Mouse (Mus musculus) layer of hippocampus, postnatal 10 days (tissue): ENCODE results near the gene Olfr221. TPM values are rescaled to one million over a fixed set of nuclear protein-coding genes. Genes with fewer than 3 reads are reported as not detected.

Experiments used
- DNase-seq, 2 experiments: peaks; one replicate each; pipeline ENCODE4 v3.0.0; 2021; ENCODE audit warnings: low spot score in 2 of 2
- total RNA-seq, 2 experiments: library from RNA; stranded (reverse); gene quantifications; 2 replicates each; pipeline ENCODE4 v1.2.3; 2021

Gene Olfr221
- total RNA-seq, 2 experiments from 2014 or later, result not detected

DNA sequence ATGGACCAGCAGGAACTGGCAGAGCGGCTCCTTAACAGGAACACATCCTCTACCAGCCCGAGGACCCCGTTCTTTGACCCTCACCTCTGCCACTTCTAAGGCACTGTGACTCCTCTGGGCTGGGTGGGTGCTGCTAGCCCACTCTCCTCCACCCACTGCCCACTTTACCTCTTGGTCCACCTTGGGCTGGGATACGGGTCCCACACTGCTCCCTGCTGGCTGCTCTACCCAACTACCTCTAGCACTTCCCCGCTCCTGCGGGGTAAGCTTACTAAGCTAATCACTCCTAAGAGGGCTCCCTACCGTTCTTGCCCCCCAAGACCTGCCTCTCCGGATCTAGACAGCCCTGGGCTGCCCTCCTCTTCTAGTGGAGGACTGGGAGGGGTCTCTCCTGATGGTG is 36.0 kb downstream of the Olfr221 start:
- DNase-seq, result peak in 1 of 2 experiments; percentile 47

DNA sequence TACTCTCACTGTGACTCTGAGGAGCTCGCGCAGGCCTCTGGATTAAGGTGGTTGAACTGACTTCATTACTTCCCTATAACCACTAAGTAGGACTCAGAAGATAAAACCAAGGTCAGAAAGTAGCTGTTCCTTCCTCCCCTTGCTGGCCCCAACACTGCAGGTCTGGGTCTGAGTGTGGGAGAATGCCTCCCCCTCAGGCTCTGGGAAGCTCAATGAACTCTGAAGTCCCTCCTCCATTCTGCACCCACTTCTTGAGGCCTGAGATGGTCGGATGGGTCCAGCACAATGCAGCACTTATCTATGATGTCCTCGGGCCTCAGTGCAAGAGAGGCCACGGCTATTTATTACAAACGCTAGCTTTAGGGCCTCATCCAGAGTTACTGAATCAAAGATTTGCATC is 36.6 kb downstream of the Olfr221 start:
- DNase-seq, result no peak

DNA sequence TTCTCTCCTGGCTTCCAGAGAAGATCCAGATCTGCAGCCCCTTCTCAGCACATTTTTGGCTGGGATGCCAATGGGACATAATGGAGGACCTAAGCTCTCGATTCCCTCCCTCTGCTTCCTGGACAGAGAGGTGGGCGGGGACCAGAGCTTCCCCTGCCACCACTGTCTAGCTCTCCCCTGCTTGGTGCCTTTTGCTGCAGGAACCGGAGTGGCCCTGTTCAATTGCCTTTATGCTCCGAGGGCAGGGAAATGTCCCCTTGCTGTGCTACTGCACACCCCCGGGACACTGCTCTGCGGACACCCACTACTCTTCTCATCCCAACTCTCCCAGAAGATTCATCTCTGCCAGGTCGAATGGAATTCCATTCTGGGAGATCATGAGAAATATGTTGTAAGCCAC is 37.1 kb downstream of the Olfr221 start:
- DNase-seq, result no peak

GRCm38 (mm10) chr14:52003981-52004495 is 38.2 kb downstream of the Olfr221 start:
- peak; percentile 60 to 78 for DNase-seq

- DNase-seq, result no peak
Observed at GRCm38 (mm10) chr14:51997483-51997882, 44.8 kb downstream of the Olfr221 start.

DNA sequence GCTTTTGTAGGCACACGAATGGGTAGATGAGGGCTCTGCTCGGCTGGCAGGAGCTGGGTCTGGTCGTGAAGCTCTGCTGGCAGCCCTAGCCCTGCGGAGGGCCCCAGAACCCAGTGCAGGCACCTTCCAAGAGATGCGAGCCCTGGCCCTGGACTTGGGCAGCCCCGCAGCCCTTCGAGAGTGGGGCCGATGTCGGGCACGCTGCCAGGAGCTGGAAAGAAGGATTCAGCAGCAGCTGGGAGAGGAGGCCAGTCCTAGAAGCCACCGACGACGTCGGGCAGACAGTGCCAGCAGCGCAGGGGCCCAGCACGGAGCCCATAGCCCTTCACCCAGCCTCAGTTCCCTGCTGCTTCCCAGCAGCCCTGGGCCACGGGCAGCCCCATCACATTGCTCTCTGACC is 45.4 kb downstream of the Olfr221 start:
- DNase-seq, result peak in 1 of 2 experiments; percentile 47

GRCm38 (mm10) chr14:51996231-51996841 is 45.9 kb downstream of the Olfr221 start:
- DNase-seq, result no peak

DNA sequence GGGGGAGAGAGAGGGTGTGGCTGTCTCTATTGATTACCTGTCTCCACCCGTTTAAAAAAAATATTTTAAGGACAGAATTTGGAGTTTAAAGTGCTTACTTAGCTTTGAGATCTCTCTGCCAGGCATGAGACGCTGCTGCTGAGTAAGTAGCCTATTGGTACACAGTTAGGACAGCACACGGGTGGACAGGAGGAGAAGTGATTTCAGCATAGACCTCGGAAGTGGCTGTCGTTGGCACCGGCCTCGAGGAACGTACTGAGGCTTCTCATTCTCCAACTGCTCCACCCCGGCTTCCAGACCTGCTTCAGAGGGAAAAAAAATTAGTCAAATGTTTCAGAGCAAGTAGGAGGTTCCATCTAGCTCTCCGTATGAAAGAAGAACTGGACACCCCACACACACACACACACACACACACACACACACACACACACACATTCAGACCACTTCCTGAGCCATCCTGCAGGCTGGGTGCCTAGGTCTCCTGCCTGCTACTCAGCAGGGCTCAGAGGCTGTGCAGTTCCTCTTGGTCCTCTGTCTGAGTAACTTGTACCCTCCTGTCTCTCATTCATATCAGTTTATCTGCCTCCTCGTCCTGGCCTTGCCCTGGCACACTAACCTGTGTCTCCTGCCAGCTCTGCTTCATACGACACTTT is 46.9 kb downstream of the Olfr221 start:
- DNase-seq, result no peak

DNA sequence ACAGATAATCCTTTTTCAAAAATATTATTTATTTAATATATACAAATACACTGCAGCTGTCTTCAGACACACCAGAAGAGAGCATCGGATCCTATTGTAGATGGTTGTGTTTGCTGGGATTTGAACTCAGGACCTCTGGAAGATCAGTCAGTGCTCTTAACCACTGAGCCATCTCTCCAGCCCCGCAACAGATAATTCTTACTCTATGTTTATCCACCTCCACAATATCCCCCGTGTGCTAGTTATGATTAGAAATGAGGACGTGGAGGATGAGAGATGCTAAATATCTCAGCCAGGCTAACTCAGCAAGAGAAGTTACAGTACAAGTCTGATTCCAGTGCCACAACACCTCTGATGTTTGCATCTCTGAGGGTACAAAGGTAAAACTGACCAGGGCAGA is 47.8 kb downstream of the Olfr221 start:
- no peak for DNase-seq

GRCm38 (mm10) chr14:51989461-51989970 is 52.7 kb downstream of the Olfr221 start:
- DNase-seq, result no peak

- DNase-seq, result no peak
Observed at GRCm38 (mm10) chr14:51988731-51989130, 53.5 kb downstream of the Olfr221 start.

DNA sequence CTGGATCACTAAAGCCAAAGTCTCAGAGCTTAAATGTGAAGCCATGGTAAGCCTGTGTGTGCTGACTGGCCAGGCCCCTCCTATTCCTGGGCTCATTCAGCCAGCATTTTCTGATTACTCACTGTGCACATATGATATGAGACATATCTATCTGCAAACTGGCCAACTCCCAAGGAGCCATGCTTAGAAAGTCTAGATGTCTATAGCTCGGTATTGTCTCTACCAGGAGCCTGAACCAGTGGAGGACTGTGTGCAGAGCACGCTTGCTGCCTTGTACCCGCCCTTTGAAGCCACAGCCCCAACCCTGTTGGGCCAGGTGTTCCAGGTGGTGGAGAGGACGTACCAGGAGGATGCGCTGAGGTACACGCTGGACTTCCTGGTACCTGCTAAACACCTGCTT is 55.1 kb downstream of the Olfr221 start:
- DNase-seq, result no peak

- DNase-seq, result no peak
Observed at GRCm38 (mm10) chr14:51986153-51986505, 56.1 kb downstream of the Olfr221 start.

DNA sequence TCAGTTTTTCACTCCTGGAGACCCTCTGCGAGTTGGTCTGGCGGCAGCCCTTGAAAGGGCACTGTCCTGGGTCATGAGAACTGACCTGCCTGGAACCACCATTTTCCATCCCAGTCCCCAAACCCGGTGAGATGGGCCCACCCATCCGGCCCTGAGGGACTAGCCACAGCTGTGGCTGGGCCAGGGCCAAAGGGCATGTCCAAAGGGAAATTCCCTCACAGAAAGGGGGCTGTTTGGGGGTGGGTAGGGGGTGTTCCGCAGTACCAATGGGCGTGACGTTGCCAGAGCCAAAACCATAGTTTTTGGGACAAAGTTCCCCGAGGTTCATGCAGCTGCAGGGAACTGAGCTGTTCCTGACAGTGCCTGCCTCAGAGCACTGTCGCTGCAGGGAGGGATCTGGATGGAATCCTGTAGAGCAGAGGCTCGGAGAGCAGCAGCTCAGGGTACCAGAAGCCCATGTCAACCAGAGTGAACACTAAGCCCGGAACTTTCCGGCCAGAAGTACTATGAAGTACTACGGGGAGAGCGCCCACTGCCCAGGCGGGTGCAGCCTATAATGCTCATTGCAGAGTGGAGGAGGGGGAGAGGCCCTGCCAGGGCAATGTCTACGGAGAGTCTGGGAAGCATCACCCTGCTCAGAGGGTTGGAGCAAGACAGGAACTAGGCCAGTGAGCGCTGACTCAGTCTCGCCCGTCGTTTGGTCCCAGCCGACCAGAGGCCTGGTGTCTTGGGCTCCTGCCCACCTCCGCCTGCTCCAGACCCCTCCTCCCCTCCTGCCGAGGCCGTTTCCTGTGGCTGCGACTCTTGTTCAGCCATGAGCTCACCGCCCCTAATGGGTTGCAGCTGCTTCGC is 56.7 kb downstream of the Olfr221 start:
- DNase-seq, result peak; percentile 74 to 81

GRCm38 (mm10) chr14:51984247-51985231 is 57.7 kb downstream of the Olfr221 start, which contains the start of gene Arhgef40:
TSS of gene Arhgef40 (plus strand) at chr14:51984719.
- peak; percentile 81 to 88 for DNase-seq

Other genes with a start within 250 kb of the Olfr221 start
- not detected for gene AY358078, start 242.4 kb downstream of the Olfr221 start, total RNA-seq
- not detected for gene Ear6, start 188.8 kb downstream of the Olfr221 start, total RNA-seq
- 10 to 100 TPM; 29.8 to 44.0 TPM for gene Mettl17, start 157.6 kb downstream of the Olfr221 start, total RNA-seq
- 1 to 10 TPM; 4.9 to 5.1 TPM for gene Slc39a2, start 149.6 kb downstream of the Olfr221 start, total RNA-seq
- gene Ndrg2, start 128.3 kb downstream of the Olfr221 start, total RNA-seq, result 100 to 1,000 TPM; 488 to 494 TPM
- not detected for gene Tppp2, start 124.0 kb downstream of the Olfr221 start, total RNA-seq
- gene Rnase13, start 119.7 kb downstream of the Olfr221 start, total RNA-seq, result not detected
- 10 to 100 TPM; 53.4 to 59.6 TPM for gene Arhgef40, start 57.7 kb downstream of the Olfr221 start, total RNA-seq
- gene Tmem253, start 26.8 kb downstream of the Olfr221 start, total RNA-seq, result under 1 TPM in 1 of 2 experiments, not detected in 1; 0.51 TPM
- gene Zfp219, start 21.7 kb downstream of the Olfr221 start, total RNA-seq, result 10 to 100 TPM; 43.5 to 45.0 TPM
- 100 to 1,000 TPM; 213 to 215 TPM for gene Hnrnpc, start 61.6 kb upstream of the Olfr221 start, total RNA-seq
- gene Rpgrip1, start 68.2 kb upstream of the Olfr221 start, total RNA-seq, result 1 to 10 TPM; 1.8 to 3.3 TPM
- 10 to 100 TPM; 57.8 to 58.4 TPM for gene Supt16, start 155.0 kb upstream of the Olfr221 start, total RNA-seq
- gene Chd8, start 215.3 kb upstream of the Olfr221 start, total RNA-seq, result 100 to 1,000 TPM; 119 to 131 TPM
- gene Tox4, start 236.7 kb upstream of the Olfr221 start, total RNA-seq, result 10 to 100 TPM; 51.7 to 54.9 TPM
- gene Rab2b, start 237.1 kb upstream of the Olfr221 start, total RNA-seq, result 10 to 100 TPM; 39.7 to 41.2 TPM